Mouse (Mus musculus) intestine, embryonic 16.5 days (tissue): ENCODE results near the gene Dpp7. TPM values are rescaled to one million over a fixed set of nuclear protein-coding genes. Genes with fewer than 3 reads are reported as not detected.
A peak's percentile ranks its signal among the peaks of the same experiment; 100 is the strongest.

Source experiments
- ATAC-seq: fragments of 200-750 bp; cut with Nextera tagmentation; 2 replicates; pipeline ENCODE4 v1.8.0; 2017; ENCODE audit warnings: moderate TSS enrichment, moderate library complexity
- H3K27ac ChIP-seq: fragments of 300-500 bp; sonication (generic); 2 replicates; pipeline ENCODE4 v1.5.1; 2014; ENCODE audit warnings: mild to moderate bottlenecking, low read length
- H3K27me3 ChIP-seq: fragments of 300-500 bp; sonication (generic); replicated peaks from 2 replicates; pipeline ENCODE4 v1.6.1; 2014; ENCODE audit warnings: low read length, control low read depth, mixed read lengths; ENCODE audit not compliant: control insufficient read depth, insufficient read depth
- H3K36me3 ChIP-seq: fragments of 300-500 bp; sonication (generic); 2 replicates; pipeline ENCODE4 v1.6.1; 2014; ENCODE audit warnings: low read length, control low read depth; ENCODE audit not compliant: control insufficient read depth, insufficient read depth
- H3K4me1 ChIP-seq: fragments of 300-500 bp; sonication (generic); 2 replicates; pipeline ENCODE4 v1.6.1; 2014; ENCODE audit warnings: low read length, control low read depth, mixed read lengths; ENCODE audit not compliant: control insufficient read depth, insufficient read depth
- H3K4me2 ChIP-seq: fragments of 300-500 bp; sonication (generic); 2 replicates; pipeline ENCODE4 v1.6.1; 2014; ENCODE audit warnings: low read depth, low read length, control low read depth
- H3K4me3 ChIP-seq: fragments of 300-500 bp; sonication (generic); 2 replicates; pipeline ENCODE4 v1.5.1; 2014; ENCODE audit warnings: mild to moderate bottlenecking, low read length
- H3K9ac ChIP-seq: fragments of 300-500 bp; sonication (generic); 2 replicates; pipeline ENCODE4 v1.6.1; 2014; ENCODE audit warnings: low read depth, low read length
- H3K9me3 ChIP-seq: fragments of 300-500 bp; sonication (generic); 2 replicates; pipeline ENCODE4 v1.6.1; 2016; ENCODE audit warnings: low read length, control low read depth; ENCODE audit not compliant: control insufficient read depth
- WGBS: fragments of 180-500 bp; shearing (Covaris S2); extraction: QIAGEN DNeasy Blood & Tissue Kit; methylation state at CpG from one replicate; pipeline ENCODE4 v1.1.7; 2014; 5-methylcytosine and 5-hydroxymethylcytosine counted together
- polyA plus RNA-seq: library from polyadenylated mRNA; unstranded; fragments of >200 nt; fragmentation: Nextera tagmentation; extraction: Ambion mirVana; gene quantifications from 2 replicates; pipeline ENCODE4 v1.2.1, GENCODE M21; 2015

Gene Dpp7
- polyA plus RNA-seq, 1 experiment from 2014 or later = 74.4 TPM

DNA sequence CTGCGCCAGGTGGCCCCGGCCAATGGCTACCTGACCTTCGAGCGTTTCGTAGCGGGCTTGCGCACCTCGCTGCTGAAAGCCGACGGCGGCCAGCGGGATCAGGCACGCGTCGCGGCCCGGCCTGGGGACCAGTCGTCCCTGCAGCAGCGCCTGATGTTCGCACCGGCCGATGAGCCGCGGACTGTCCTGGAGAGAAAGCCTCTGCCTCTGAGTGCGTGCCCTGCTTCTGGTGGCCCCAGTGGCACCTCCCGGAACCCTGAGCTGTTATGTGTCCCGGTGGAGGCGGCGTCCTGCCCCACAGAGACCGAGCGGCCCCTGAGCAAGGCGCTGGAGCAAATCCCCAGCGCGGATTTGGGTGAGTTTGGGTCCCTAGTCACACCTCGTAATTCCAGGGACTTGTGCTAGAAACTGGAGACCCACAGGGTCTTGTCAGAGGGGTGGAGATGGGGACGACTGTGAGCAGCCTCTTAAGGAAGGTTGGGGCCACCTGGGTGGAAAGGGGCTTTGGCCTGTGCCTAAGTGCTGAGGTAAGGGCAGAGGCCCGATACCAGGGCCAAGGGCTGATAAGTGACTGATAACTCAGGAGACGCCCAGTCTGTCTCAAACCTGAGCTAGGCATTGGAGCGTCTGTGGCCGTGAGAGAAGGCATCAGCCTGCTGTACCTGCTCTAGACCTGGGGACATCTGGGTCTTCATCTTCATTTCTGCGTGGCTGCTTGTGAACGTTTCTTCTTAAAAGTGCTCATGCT lies 16.7 kb upstream of the Dpp7 start:
- Histone ChIP-seq H3K27me3 (no peaks in the 10 kb centered on the region), H3K4me2 (peak overlapping the region; percentile 90), H3K4me1 (peaks cover 20% of the 10 kb centered on the region), H3K27ac (peak overlapping the region; percentile 65), H3K9me3 (no peaks in the 10 kb centered on the region), H3K4me3 (peak overlapping the region; percentile 67), H3K36me3 (peaks cover 14% of the 10 kb centered on the region), H3K9ac (peak overlapping the region; percentile 74)
- WGBS = 1% methylated on average over 42 of the region's 42 CpGs
- ATAC-seq = peak; percentile 43

DNA sequence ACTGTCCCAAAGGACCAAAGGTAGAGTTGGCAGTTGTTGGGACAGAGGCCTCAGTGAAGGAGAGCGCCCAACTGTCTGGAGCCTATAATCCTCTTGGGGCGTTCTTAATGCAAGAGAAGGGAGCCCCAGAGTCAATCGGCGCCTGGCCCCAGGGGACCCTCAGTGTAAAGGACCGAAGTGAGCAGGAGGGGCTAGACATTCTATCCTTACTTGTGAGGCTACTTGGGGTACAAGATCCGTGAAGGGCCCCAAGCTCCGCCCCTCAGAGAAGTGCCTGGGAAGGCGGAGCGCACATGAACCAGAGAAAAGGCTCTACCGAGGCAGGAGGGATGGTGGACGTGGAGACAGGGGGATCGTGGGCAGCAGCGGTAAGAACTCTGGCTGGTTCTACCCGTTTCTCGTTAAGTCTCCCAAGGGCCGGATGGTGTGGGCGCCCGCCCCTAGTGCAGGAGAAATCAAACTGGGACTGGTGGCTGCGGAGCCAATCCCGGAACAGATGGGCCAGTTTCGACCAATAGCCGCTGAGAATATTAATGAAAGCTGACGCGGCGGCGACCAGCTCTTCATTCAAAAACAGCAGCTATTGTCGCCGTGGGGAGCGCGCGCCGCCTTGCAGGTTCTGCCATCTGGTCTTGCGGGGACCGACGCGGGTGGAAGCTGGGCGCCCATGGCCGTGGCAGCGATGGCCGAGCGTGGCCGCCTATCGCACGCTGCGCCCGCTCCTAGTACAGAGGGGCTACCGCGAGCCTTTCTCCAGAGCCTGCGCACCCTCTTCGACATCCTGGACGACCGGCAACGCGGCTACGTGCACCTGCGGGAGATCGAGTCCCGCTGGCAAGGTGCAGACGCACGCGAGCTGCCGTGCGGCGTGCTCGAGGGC lies 15.8 kb upstream of the Dpp7 start, which contains the start of gene Sapcd2:
Gene Sapcd2, plus strand, starts transcription at position 558 of the 880 bp plus-strand sequence.
- peak; percentile 86 for ATAC-seq

DNA sequence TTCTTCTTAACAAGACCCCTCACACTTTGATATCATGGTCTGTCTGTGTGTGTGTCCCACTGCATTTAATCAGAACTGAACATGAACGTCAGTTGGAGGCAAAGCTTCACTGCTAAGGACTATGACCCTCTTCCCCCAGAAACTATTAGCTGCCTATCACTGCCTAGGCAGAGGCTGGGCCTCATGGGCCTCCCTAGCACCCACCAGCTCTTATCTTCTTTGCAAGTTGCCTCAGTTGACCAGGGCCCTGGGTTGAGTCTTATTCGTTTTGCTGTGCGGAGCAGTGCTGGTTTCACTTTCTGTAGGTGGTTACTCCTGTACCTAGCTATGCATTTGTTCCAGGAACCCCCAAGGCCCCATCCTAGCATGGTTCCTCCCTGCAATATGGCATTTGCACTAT lies 13.8 kb upstream of the Dpp7 start:
- Histone ChIP-seq H3K4me3 (no peak overlapping the region), H3K4me2 (no peak overlapping the region), H3K27me3 (no peaks in the 10 kb centered on the region), H3K36me3 (no peaks in the 10 kb centered on the region), H3K4me1 (peaks cover 20% of the 10 kb centered on the region), H3K9me3 (no peaks in the 10 kb centered on the region), H3K27ac (peak overlapping the region; percentile 3; the same call in 1 of the 2 replicates), H3K9ac (no peak overlapping the region)
- peak; percentile 27; the same call in 1 of the 2 replicates for ATAC-seq
- WGBS = 73% methylated on average over 3 of the region's 3 CpGs

More for the DNA sequence above, 15.8 kb upstream of the Dpp7 start, which contains the start of gene Sapcd2:
- Histone ChIP-seq H3K4me2 (peak within 1 kb of the TSS; percentile 90), H3K4me3 (peak within 1 kb of the TSS; percentile 67), H3K9me3 (no peaks in the 10 kb centered on the region), H3K27me3 (no peaks in the 10 kb centered on the region), H3K9ac (peak within 1 kb of the TSS; percentile 74), H3K36me3 (peaks cover 14% of the 10 kb centered on the region), H3K4me1 (peaks cover 20% of the 10 kb centered on the region), H3K27ac (peak within 1 kb of the TSS; percentile 90)
- WGBS = 1% methylated on average over 65 of the region's 65 CpGs

DNA sequence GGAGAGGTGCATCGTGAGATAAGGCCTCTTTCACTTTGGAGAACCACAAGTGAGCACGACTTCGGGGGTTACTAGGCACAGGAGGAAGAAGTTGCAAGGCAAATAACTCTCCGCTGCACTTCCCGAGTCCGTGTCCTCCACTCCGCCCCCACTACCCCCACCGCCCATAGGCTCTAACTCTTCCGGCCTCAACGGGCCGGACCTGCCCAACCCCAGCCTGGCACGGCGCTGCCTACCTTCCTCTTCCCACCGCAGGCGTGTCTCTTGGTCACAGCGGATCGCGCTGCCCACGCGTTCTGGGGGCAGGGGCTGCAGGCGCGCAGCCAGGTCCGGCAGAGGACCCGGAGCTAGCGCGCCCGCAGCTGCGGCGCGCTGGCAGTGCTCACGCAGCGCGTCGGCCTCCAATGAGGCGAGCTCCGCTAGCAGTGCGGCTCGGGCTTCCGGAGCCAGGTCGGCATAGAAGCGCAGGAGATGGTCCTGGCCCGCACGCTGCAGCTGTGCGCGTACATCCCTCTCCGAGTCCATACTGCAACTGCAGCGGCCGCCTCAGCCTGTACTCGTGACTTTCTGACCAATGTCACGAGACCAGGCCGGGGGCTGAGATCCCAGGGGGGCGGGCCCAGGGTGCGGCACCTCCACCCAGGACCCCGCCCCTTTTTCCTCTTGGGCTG lies 9.1 kb upstream of the Dpp7 start, which contains the start of gene Uap1l1:
Gene Uap1l1, minus strand, starts transcription at position 592 of the 671 bp plus-strand sequence.
- H3K4me2 ChIP-seq = peak within 1 kb of the TSS; percentile 96
- H3K9me3 ChIP-seq = no peaks in the 10 kb centered on the region
- WGBS = 0% methylated on average over 54 of the region's 54 CpGs
- 0 out of 2 replicates have a peak, but pooled peaks cover 6% of the 10 kb centered on the region for H3K36me3 ChIP-seq
- H3K9ac ChIP-seq = peak within 1 kb of the TSS; percentile 90
- peak within 1 kb of the TSS; percentile 78 for H3K4me3 ChIP-seq
- ATAC-seq = peak; percentile 82
- peak within 1 kb of the TSS; percentile 90 for H3K27ac ChIP-seq
- H3K27me3 ChIP-seq = no peaks in the 10 kb centered on the region
- H3K4me1 ChIP-seq = peaks cover 8% of the 10 kb centered on the region; the same call in 1 of the 2 replicates

DNA sequence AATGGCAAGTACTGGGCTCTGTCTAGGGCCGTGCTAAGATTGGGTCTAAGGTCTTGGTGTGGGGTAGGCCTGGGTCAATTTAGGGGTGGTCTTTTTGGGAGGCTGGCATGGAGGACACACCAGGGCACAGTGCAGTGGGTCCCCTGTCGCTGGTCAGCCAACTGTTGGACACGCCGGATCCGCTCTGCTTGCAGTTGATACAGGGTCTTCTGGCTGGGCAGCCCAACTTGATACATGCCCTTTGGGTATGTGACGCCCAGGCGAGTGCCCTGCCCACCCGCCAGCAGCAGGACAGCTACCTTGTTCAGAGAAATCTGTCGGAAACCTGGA lies 8.6 kb upstream of the Dpp7 start:
- ATAC-seq = no peak

DNA sequence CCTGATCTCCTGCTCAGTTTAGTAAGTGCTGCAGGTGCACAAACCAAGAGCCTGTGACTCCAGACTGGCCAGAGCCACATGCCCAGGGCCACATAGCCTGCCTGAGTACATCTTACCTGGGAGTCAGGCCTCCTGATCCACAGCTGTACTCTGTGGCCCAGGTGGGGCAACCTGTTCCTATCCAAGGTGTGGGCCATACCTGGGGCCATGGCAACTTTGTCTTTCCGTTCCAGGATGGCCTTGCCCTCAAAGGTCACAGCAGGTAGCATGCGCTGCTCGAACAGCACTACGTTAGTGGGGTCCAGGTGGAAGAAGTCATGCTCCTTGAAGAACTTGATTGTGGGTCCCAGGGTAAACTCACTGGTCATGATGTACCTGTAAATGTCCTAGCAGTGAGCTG lies 8.2 kb upstream of the Dpp7 start:
- H3K4me2 ChIP-seq = peak overlapping the region; percentile 96
- H3K27me3 ChIP-seq = no peaks in the 10 kb centered on the region
- H3K4me3 ChIP-seq = peak overlapping the region; percentile 78
- H3K27ac ChIP-seq = peak overlapping the region; percentile 53; the same call in 1 of the 2 replicates
- 0 out of 2 replicates have a peak, but pooled peaks cover 6% of the 10 kb centered on the region for H3K36me3 ChIP-seq
- no peaks in the 10 kb centered on the region for H3K9me3 ChIP-seq
- no peak for ATAC-seq
- WGBS = 91% methylated on average over 4 of the region's 4 CpGs
- H3K4me1 ChIP-seq = peaks cover 8% of the 10 kb centered on the region; the same call in 1 of the 2 replicates
- peak overlapping the region; percentile 90 for H3K9ac ChIP-seq

More for the DNA sequence above, 8.6 kb upstream of the Dpp7 start:
- H3K4me3 ChIP-seq = peak overlapping the region; percentile 78
- H3K4me1 ChIP-seq = peaks cover 8% of the 10 kb centered on the region; the same call in 1 of the 2 replicates
- H3K36me3 ChIP-seq = 0 out of 2 replicates have a peak, but pooled peaks cover 6% of the 10 kb centered on the region
- H3K4me2 ChIP-seq = peak overlapping the region; percentile 96
- no peaks in the 10 kb centered on the region for H3K9me3 ChIP-seq
- H3K27ac ChIP-seq = peak overlapping the region; percentile 90
- H3K9ac ChIP-seq = peak overlapping the region; percentile 90
- WGBS = 30% methylated on average over 9 of the region's 9 CpGs
- H3K27me3 ChIP-seq = no peaks in the 10 kb centered on the region

DNA sequence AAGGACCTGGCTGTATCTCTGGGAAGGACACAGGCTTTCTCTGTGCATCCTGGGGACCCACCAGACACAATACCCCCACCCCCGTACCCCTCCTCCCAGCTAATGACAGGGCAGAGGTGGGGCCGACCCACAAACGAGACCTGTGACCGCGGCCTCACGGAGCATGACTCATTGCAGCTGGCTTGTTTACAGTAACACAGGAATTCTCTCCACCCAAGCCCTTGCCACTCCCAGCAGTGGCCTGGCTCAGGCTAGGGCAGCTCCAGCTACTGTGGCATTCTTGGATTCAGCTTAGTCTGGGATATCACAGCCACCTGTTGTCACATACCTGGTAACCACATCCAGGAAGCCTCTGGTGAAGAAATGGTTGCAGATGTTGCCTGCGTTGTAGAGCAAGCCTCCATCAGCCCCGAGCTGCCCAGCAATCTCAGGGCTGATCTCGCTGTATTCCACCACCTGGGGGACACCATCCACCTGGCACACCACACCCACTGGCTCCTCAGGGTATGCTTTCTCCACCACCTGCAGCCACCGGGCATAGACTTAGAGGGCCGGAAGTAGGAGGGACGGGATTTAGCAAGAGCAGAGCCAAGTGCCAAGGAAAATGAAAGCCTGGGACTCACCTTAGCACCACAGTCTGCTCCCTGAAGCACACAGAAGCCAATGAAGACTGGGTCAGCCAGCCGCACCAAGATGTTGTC lies 7.5 kb upstream of the Dpp7 start:
- Histone ChIP-seq H3K9me3 (no peaks in the 10 kb centered on the region), H3K27me3 (no peaks in the 10 kb centered on the region), H3K4me3 (peak overlapping the region; percentile 78), H3K4me1 (peaks cover 8% of the 10 kb centered on the region; the same call in 1 of the 2 replicates), H3K9ac (peak overlapping the region; percentile 90), H3K36me3 (0 out of 2 replicates have a peak, but pooled peaks cover 6% of the 10 kb centered on the region), H3K27ac (peak overlapping the region; percentile 53), H3K4me2 (peak overlapping the region; percentile 96)
- peak; percentile 70 for ATAC-seq
- 42% methylated on average over 13 of the region's 13 CpGs for WGBS

DNA sequence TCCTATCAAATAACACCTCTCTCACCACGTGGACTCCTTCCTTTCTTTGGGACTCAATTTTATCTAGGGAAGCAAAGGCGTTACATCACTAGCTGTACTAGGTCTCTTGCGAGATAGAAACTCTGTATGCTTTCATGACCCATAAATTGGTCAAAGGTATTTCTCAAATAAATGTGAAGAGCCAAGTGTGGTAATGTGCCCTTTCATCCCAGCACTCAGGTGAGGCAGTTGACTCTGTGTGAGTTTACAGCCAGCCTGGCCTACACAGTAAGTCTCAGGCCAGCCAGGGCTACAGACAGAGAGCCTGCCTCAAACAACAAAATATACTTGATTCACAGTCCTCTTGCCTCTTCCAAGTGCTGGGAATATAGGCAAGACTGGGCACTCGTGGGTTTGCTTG lies 3.7 kb upstream of the Dpp7 start:
- Histone ChIP-seq H3K4me1 (peaks cover 24% of the 10 kb centered on the region), H3K4me2 (no peak overlapping the region), H3K36me3 (0 out of 2 replicates have a peak, but pooled peaks cover 6% of the 10 kb centered on the region), H3K9ac (no peak overlapping the region), H3K27me3 (no peaks in the 10 kb centered on the region), H3K27ac (no peak overlapping the region), H3K9me3 (no peaks in the 10 kb centered on the region), H3K4me3 (no peak overlapping the region)
- WGBS = 75% methylated on average over 4 of the region's 4 CpGs
- no peak for ATAC-seq
